Comparison of ENCODE assay signal across 21 mouse cellular contexts in the genomic region with DNA sequence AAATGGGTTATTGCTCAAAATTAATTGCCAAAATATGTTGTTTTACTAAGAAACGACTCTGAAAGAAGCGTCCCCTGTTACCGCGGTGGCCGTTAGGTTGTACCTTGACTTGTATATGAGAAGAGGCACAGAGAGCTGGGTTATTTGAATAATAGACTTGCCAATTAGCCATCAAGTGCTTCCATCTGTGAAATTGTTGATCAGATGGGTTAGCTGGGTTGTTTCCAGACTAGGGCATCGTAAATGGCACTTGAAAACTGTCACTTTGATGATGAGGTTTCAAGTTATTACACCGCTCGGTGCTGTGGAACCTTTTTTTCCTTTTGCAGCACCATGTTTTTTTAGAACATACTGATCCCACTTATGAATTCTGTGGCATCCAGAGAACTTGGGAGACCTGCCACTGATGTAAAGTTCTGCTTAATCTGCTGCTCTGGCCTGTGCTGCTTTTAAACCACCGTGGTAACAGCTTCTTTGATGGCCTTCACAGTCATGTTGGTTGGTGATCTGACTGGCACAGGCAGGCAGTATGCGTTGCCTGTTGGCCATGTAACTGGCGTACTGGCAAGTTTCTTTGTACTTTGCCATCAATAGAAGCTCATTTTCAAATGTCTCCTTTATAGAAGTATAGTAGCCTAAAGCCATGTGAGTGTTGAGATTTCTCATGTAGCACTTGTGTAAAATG. TPM values are rescaled to one million over a fixed set of nuclear protein-coding genes. Genes with fewer than 3 reads are reported as not detected.
DNase-seq lines count a peak whose midpoint lies in the region; ATAC-seq and TF ChIP-seq lines count a peak whose summit lies in the region.
"Had no signal": no experiment of that assay in that cellular context is flagged by ENCODE, and none has a peak within 500 bp of the region (broad histone marks: within the 10 kb centered on the region; RNA-seq: fewer than 3 reads in every experiment).

No protein-coding gene starts in this region.

- H3K27ac ChIP-seq in forebrain, postnatal 0 days (ENCODE audit: low read depth, low read length): no peak overlapping the region
- H3K27ac ChIP-seq: embryonic facial prominence, embryonic 12.5 days; heart, embryonic 15.5 days; hindbrain, embryonic 13.5 days; kidney, postnatal 0 days; limb, embryonic 12.5 days; macrophage; stomach, postnatal 0 days had no signal

- no peak overlapping the region for H3K4me2 ChIP-seq in forebrain, postnatal 0 days (ENCODE audit: low read depth)
- H3K4me2 ChIP-seq: embryonic facial prominence, embryonic 12.5 days; heart, embryonic 15.5 days; hindbrain, embryonic 13.5 days; limb, embryonic 12.5 days; liver, embryonic 11.5 days had no signal

- 32% methylated on average over 11 of the region's 11 CpGs for WGBS in forebrain, postnatal 0 days

- H3K9ac ChIP-seq in forebrain, postnatal 0 days: no peak overlapping the region
- H3K9ac ChIP-seq: embryonic facial prominence, embryonic 12.5 days; heart, embryonic 15.5 days; hindbrain, embryonic 13.5 days; limb, embryonic 12.5 days; liver, postnatal 0 days had no signal

- peak; percentile 25 for DNase-seq in layer of hippocampus, adult 11-12 months (ENCODE audit: low spot score)
- DNase-seq in layer of hippocampus, postnatal 25 days (ENCODE audit: extremely low spot score in 1 of 2, low spot score in 1 of 2): no peak
- peak; percentile 91 for DNase-seq in brain, embryonic 14.5 days (ENCODE audit: low read depth)
- peak; percentile 49 for DNase-seq in forebrain, postnatal 0 days
- peak; percentile 45 to 82 for DNase-seq in layer of hippocampus, postnatal 14 days (ENCODE audit: low spot score in 2 of 2)
- no peak for DNase-seq in left cerebral cortex, adult 18-20 months (ENCODE audit: low spot score in 2 of 2)
- DNase-seq in ovary, postnatal 14 days (ENCODE audit: low spot score): no peak
- DNase-seq: adrenal gland, postnatal 36 days; cerebellum, adult 11-12 months; heart, postnatal 36 days; kidney, adult 11 months; liver, postnatal 0 days had no signal

- H3K9me3 ChIP-seq in forebrain, postnatal 0 days (ENCODE audit: low read length): no peaks in the 10 kb centered on the region
- H3K9me3 ChIP-seq: embryonic facial prominence, embryonic 12.5 days; heart, embryonic 15.5 days; hindbrain, embryonic 13.5 days; limb, embryonic 12.5 days had no signal

- TF ChIP-seq POLR2A in brain, embryonic 14.5 days (IDR thresholded peaks at IDR 0.05; ENCODE audit: borderline replicate concordance, extremely low read depth, insufficient read depth, insufficient read length, poor library complexity, severe bottlenecking): no peak

- H3K36me3 ChIP-seq in forebrain, postnatal 0 days (ENCODE audit: insufficient read depth): no peaks in the 10 kb centered on the region
- H3K36me3 ChIP-seq: embryonic facial prominence, embryonic 12.5 days; heart, embryonic 15.5 days; hindbrain, embryonic 13.5 days had no signal

- H3K4me3 ChIP-seq in forebrain, postnatal 0 days (ENCODE audit: low read depth, low read length): no peak overlapping the region
- H3K4me3 ChIP-seq: embryonic facial prominence, embryonic 12.5 days; heart, embryonic 15.5 days; hindbrain, embryonic 13.5 days; limb, embryonic 12.5 days had no signal

- peak; percentile 51; the same call in 1 of the 2 replicates for ATAC-seq in forebrain, postnatal 0 days
- ATAC-seq: liver, postnatal 0 days; lung, postnatal 0 days had no signal

- no peaks in the 10 kb centered on the region for H3K27me3 ChIP-seq in forebrain, postnatal 0 days (ENCODE audit: insufficient read depth, low read length)
- H3K27me3 ChIP-seq: embryonic facial prominence, embryonic 12.5 days; heart, embryonic 15.5 days; hindbrain, embryonic 13.5 days; limb, embryonic 12.5 days had no signal

- no peaks in the 10 kb centered on the region for H3K4me1 ChIP-seq in forebrain, postnatal 0 days (ENCODE audit: insufficient read depth)
- H3K4me1 ChIP-seq: heart, embryonic 15.5 days; hindbrain, embryonic 13.5 days; limb, embryonic 12.5 days had no signal

- TF ChIP-seq CTCF in brain, embryonic 14.5 days (IDR thresholded peaks at IDR 0.05; ENCODE audit: borderline replicate concordance, extremely low read depth, insufficient read depth, insufficient read length): no peak
- TF ChIP-seq CTCF in forebrain, postnatal 0 days (IDR thresholded peaks at IDR 0.05; ENCODE audit: low read depth): no peak

RNA-seq across cellular contexts. Expression of gene Psmd14, which starts 21.4 kb away (rescaled TPM):
- total RNA-seq in layer of hippocampus, postnatal 25 days (2021): 100 to 1,000 TPM; 103 to 111 TPM
- 96.6 and 104 TPM in 2 replicates for polyA plus RNA-seq in brain, embryonic 14.5 days (2012; rRNA removed)
- 182 and 195 TPM in 2 replicates for total RNA-seq in forebrain, postnatal 0 days (2014; rRNA removed)
- 243 and 265 TPM in 2 replicates for polyA plus RNA-seq in forebrain, postnatal 0 days (2015; fragmentation: Nextera tagmentation; extraction: Ambion mirVana)
- 100 to 1,000 TPM; 107 to 109 TPM for total RNA-seq in layer of hippocampus, postnatal 14 days (2021)
- total RNA-seq in left cerebral cortex, adult 18-20 months (2021): 100 to 1,000 TPM; 105 to 107 TPM

Comparison
In these comparisons a context has a peak if more than half of its experiments do, and no peak if none do; other contexts are left out.
1. DNase-seq: peak in layer of hippocampus, adult 11-12 months (single experiment), brain, embryonic 14.5 days (single experiment), forebrain, postnatal 0 days (single experiment) and layer of hippocampus, postnatal 14 days (2 of 2); none in layer of hippocampus, postnatal 25 days (0 of 2), left cerebral cortex, adult 18-20 months (0 of 2) and ovary, postnatal 14 days (single experiment).